Mouse (Mus musculus): ENCODE data around the gene Rdh1.
"Not testable (repeated sequence)": the region's sequence is repeated elsewhere in the genome, so short reads cannot be mapped to it uniquely, and the experiment has no call there.

Rdh1 gene

DNA sequence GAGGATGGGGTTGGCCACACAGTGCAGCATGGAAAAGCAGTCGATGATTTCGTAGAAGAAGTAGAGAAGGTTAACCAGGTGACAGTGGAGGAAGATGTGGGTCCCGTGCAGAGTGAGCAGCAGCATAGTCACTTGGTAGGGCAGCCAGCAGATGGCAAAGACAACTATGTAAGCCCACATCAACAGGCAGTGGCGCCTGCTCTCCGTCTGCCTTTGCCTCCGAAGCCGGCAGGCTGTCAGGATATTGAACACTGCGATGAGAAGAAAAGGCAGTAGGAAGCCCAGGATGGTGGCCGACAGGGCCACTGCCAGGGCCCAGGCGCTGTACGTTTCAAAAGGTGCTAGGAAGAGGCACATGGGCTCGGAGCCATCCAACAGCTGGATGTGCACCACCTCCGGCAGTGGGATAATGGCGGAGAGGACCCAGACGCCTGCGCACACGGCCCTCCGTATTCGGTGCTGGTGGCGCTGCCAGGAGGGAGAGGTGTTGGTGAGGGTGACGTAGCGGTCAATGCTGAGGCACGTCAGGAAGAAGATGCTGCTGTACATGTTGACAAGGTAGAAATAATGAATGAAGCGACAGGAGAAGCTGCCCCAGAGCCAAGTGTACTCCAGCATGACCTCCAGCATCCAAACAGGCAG lies 9.3 kb upstream of the Rdh1 start:
- no peak for DNase-seq

DNA sequence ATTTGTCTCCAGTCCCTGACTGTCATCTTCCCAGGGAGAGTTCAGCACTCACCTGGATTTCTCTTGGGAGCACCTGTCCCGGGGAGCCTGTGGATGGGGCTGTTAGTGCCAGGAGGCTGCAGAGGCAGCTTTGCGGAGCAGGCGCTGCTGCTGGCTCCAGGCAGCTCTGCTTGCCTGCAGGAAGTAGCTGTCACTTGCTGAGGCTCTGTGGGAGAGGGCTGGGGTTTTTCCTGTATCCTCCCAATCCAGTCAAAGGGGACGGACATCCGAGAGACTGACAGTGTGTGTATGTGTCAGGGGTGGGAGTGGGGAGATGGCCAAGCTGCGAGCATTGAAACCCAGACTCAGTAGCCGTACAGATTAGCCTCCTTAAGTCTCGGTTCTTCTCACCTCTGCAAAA lies 8.0 kb upstream of the Rdh1 start, which contains the start of gene Gpr182:
Gene Gpr182, minus strand, starts transcription at position 185 of the 400 bp plus-strand sequence.
- DNase-seq = no peak

DNA sequence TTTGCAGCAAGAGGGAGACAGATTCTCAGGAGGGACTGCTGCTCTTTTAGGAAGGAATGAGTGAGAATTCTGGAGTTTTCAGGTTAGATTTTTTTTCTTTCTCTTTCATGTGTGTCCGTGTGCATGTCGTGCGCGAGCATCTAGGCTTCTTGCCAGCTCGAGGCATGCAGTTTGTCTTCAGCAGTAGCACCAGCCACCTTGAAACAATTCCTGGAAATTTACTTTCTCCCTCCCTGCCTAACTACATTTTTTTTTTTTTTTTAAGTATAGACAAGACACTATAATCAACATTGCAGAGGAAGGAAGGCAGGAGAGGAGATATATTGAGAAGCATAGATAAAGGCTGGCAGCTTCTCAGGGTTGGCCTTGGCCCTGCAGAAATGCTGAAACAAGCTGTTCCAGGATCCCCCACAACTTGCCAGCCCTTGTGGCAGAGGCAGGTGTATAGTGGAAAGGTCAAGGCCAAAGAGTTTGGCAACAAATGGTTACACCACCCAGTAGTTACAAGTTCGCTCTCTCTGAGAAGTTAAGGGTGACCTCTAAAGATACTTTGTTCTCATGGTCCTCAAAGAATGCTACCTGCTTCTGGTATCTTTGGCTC lies 4.9 kb upstream of the Rdh1 start:
- no peak for DNase-seq

DNA sequence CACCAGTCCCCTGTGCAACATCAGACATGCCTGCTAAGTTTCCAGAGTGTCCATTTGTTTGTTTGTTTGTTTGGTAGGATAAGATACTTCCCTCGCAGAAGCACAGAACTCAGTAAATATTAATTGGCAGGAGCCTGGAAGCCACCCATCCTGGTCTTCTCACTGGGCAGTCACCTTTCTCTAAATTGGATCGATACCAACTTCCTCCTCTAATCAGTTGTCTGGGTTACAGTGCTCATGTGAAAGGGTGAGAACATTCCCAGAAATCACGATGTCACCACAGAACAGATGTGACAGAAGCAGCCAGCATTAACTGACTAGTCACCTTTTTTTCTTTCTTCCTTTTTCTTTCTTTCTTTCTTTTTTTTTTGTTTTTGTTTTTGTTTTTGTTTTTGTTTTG lies 4.3 kb upstream of the Rdh1 start:
- no peak for DNase-seq

DNA sequence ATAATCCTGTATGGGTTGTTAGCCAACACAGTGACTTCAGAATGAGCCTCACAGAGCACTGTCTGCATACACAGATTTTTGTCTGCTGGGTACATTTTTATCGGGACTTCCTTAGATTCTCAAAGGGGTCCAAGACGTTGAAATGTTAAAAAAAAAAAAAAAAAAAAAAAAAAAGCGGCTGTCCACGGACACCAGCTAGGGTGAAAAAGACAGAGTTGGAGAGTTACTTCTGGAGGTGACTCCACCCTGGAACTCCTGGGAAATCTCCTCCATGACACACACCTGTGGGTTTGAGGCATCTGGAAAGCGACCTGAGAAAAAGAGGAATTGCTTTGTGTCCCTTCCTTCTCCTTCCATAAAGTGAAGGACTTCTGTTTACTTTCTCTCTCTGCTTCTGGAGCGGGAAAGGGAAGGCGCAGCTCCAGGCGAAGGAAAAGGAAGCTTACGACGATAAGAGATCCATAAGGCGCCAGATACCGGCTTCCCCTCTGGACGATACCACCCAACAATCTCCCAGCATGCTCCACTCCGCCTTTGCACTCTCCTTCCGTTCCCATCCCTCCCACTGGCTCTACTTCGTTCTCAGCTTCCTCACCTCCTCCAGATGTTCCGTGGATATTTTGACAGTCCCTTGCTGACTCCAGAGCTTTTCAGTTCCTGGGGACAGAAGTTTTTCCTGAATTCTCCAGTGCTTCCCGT lies 3.6 kb upstream of the Rdh1 start:
- DNase-seq = no peak

DNA sequence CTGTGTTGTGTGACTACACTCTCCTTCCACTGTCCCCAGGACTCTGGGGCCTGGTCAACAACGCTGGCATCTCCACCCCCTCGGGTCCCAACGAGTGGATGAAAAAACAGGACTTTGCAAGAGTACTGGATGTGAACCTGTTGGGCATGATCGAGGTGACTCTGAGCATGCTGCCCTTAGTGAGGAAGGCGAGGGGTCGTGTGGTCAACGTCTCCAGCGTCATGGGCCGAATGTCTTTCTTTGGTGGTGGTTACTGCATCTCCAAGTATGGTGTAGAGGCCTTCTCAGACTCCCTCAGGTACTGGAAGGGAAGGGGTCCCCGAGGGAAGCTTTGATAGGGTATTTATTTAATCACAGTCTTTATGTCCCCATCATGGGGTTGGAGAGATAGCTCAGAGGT lies 3.4 kb downstream of the Rdh1 start:
- not testable (repeated sequence) for DNase-seq

DNA sequence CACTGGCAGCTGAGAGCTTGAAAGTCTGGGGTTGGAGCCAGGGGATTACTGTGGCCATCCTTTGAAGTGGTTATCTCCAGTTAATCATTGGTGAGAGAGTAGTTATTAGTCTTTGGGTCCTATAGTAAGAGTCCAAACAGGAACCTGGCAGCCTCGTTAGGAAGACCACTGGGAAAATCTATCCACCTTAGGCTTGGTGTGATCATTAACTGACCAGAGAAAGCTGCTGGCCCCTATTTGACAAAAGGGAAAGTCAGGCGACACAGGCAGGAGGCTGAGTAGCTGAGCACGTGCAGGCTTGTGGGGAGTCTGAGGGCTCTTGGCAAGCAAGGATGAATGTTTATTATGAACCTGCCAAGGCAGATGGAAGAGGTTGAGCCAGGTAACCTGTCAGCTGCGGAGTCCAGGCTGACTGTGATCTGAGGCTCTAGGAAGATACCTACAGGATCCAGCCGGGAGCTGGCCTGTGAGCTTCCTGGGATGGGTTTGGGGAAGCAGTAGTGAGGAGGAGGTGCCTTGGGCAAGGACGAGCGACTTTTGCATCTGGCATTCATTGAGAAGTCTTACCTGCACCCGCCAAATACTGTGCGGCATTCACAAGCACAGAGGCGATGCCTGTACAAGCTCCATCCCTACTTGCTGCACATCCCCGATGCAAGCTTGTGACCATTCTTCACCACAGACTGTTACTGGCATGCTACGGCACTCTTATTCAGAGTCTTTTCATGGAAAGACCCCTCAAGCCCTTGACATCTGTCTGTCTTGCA lies 4.6 kb downstream of the Rdh1 start:
- DNase-seq = no peak

DNA sequence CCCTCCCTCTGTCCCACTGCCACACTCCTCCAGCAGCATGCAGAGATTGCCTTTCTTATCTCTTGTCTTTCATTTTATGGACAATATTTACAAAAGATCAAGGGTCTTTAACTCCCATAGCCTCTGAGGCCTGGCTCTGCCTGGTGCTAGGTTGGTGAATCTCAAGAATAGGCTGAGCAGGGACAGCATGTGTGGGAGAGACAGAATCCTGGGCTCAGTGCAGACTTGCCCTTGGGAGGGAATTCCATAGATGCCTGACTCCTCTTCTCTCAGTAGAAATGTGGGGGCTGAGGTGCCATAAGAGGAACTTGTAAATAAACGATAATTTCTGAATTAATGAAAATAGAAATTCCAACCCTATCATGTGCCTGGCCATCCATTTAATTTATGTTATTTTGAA lies 7.0 kb downstream of the Rdh1 start:
- DNase-seq = no peak

DNA sequence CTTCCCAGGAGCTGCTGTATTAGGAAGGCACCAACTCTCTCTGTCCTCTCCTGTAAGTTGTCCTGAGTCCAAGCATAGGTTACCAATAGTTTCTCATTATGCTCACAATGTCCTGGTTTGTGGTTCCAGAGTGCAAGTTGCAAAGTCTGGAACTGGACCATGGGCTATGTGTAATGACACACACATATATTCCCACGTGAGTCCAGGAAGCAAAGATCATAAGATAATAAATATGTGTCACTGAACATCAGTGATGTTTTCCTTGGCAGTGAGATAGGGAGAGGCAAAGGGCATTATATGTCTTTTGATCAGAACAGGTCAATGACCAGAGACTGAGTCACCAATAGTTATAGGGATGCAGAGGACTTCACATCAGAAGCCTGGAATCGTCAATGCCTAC lies 16.5 kb downstream of the Rdh1 start, which contains the start of gene Rdh9:
Gene Rdh9, plus strand, starts transcription at position 376 of the 400 bp plus-strand sequence.
- DNase-seq = no peak

DNA sequence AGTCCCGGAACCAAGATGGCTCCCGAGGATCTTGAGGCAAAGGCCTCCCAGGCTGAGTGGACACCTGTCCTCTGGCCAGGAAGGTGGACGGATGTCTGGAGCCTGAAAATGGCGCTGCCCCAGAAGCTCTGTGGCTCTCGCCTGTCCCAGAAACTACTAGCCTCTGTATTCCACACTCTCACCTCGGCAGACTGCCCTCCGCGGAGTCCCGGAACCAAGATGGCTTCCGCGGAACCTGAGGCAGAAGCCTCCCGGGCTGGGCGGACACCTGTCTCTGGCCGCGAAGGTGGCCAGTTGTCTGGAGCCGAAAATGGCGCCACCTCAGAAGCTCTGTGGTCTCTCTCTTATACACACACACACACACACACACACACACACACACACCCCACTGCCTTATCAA lies 22.8 kb downstream of the Rdh1 start:
- DNase-seq = not testable (repeated sequence)

DNA sequence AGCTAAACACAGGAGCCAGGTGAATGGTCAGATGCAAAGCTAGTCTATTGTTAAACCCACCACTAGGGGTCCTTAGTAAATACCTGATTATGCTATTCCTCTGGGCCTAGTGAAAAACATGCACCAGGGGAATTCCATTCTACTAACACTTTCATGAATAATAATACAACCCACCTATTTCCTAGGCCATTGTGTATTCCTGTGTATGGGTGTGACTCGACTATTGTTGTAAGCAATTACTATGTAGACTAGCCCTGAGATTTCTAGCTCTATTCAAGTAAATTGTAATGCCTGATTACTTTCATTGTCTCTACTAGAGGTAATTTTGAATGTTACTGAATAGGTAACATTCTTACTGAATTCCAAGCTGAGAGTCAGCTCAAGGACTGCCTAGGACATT lies 25.9 kb downstream of the Rdh1 start:
- not testable (repeated sequence) for DNase-seq

DNA sequence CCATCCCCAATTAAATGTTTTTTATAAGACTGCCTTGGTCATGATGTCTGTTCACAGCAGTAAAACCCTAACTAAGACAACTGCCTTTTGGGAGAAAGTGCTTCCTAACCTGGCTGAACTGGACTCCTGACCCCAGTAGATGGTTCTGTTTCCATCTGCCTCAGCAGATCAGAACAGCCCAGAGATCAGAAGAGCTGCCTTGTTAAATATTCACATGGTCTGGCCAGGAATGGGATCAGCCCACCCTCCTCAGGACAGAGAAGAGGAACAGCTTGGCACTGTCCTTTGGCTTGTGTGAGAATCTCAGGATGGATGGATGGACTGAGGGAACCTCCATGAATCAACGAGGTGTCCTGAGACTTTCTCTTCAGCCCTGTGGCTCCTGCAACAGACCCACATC lies 39.8 kb downstream of the Rdh1 start:
- no peak for DNase-seq

DNA sequence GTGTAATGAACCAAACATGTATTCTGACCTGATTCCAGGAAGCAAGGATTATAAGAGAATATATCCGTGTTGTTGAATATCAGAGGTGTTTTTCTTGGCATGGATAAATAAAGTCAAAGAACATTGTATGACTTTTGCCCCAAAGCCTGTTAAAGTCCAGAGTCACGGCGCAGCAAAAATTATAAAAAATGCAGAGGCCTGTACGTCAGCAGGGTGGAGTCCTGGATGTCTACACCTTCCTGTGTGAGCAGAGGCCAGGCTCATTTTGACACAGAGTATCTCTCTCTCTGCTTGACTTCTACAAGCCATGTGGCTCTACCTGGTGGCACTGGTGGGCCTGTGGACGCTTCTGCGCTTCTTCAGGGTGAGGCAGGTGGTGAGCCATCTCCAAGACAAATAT lies 41.4 kb downstream of the Rdh1 start, which contains the start of gene Rdh16:
Gene Rdh16, plus strand, starts transcription at position 262 of the 400 bp plus-strand sequence.
- DNase-seq = no peak

DNA sequence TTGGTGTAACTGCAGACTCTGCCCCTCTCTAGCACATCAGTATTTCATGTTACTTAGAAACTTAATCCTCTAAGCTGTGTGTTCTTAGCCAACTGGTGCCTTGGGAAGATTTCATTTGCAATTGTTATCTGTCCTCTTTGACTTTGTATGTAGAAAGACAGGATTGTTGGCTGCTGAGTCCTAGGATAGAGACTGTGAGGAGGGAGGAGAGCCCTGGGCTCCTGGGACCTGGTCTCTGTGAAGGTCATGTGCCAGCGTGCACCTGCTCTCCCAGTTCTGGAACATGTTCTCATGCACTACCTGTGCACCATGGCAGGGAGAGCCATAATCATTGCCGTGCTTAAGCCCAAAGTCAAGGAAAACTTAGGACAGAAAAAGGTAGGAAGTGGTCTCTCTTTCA lies 42.1 kb downstream of the Rdh1 start:
- DNase-seq = no peak

DNA sequence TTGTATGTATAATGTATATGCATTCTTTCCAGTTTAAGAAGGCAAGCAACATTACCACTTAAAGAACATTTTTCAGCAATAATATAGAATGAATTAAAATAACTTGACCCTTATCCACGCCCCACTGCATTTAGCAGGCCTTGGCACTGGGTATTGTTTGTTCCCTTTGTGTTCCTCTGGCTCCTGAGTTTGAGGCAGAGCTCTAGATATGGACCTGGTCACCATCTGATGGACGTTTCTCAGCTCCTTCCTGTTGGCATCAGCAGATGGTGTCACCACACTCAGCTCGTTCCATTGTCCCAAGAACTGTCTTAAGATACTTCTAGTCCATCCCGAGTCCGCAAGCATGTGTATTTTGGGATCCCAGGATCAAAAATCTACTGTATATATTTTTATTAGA lies 42.7 kb downstream of the Rdh1 start:
- no peak for DNase-seq

DNA sequence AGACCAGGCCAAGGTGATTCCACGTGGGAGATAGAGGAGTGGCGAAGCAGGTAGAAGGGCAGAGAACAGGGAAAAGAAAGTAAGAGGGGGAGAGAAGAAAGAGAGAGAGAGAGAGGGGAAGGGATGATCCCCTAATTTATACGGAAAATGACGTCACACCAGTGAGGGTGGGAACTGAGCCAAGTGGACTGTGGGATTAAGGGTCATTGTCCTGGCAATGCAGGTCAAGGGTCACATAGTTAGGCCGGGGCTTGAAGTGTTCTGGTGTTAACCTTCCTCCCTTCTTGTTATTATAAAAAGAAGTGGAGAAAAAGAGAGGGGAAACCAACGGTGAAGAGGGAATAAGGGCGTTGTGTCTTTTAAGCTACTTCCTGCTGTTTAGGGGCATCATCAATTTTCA lies 44.9 kb downstream of the Rdh1 start:
- DNase-seq = no peak

DNA sequence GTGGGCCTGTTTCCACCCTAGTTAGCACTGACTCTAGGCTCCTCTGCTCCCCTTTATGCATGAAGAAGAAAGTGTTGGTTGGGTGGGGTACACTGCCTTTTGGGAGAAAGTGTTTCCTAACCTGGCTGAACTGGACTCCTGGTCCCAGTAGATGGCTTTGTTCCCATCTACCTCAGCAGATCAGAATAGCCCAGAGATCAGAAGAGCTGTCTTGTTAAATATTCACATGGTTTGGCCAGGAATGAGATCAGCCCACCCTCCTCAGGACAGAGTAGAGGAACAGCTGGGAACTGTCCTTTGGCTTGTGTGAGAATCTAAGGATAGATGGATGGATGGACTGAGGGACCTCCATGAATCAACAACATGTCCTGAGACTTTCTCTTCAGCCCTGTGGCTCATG lies 56.4 kb downstream of the Rdh1 start:
- no peak for DNase-seq

DNA sequence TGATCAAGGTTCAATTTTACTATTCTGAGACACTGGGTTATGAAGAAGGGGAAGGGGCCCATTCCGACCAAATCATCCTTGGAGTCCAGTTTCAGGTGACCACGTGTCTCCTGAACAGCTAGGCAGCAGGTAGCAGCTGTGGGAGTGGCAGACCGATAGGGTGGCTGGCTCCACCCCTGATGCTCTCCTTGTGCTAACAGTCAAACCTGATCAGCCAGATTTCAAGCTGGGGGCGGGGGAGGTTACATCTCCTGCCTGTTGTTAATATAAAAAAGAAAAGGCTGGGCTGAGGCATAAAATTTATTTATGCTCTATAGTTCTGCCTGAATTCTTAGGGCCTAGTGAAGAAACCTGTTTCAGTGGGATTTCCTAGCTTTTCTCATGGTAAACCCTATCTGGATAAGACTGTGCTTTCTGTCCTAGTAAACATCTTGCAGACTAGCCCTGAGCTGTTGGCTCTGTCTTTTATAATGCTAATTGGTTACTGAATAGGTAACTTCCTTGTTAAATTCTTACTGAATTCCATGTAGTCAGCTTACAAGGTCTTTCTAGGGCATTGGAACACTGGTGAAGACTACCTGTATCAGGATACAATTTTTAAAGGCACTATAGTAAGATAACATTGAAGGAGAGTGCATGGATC lies 57.9 kb downstream of the Rdh1 start:
- DNase-seq = not testable (repeated sequence)

All from B cell, adult 2 months (primary cell).